Mouse (Mus musculus) liver, embryonic 14.5 days (tissue): ENCODE measurements at regions not wholly inside any gene's neighbourhood (a gene's known extent, or its start where the extent isn't known, plus 50 kb on each side); places are given as distances from the start of the nearest gene placed in this dataset.

Experiments used
- CTCF ChIP-seq: IDR thresholded peaks from 2 replicates; pipeline ENCODE4 v1.5.1; 2016; ENCODE audit warnings: antibody characterized with exemption, low read depth, control low read depth
- EP300 ChIP-seq: IDR thresholded peaks from 2 replicates; pipeline ENCODE4 v1.6.1; 2016; ENCODE audit warnings: antibody characterized with exemption, low read depth

DNA sequence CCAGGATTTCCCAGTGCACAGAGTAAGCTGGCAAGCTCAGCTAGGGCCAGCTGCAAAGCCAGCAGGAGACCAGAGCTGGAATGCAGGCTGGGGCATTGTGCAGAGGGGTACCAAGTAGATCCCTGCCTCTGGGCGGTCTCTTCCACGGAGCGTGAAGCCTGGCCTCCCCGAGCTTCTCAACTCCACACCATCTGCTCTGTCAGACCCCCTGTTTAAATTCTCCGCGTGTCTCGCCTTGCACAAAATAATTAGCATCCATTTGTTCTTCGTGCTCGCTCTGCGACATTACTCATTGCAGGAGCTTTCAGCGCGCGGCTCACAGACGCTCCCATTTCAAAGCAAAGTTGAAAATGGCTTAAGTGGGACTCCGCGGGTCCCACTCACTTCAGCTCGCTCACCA, 209.3 kb upstream of the Nlrp1b start:
- TF ChIP-seq CTCF (no peak), EP300 (no peak)
